Mouse (Mus musculus) neutrophil, adult 65 days (primary cell): ENCODE results near the gene Rps6kc1. TPM values are rescaled to one million over a fixed set of nuclear protein-coding genes. Genes with fewer than 3 reads are reported as not detected.

Experiments used
- total RNA-seq: library from RNA; stranded (reverse); gene quantifications from 2 replicates; pipeline ENCODE4 v1.2.4, GENCODE M21; 2023

Rps6kc1 gene
- 40.2 and 58.1 TPM in 2 replicates for total RNA-seq

DNA sequence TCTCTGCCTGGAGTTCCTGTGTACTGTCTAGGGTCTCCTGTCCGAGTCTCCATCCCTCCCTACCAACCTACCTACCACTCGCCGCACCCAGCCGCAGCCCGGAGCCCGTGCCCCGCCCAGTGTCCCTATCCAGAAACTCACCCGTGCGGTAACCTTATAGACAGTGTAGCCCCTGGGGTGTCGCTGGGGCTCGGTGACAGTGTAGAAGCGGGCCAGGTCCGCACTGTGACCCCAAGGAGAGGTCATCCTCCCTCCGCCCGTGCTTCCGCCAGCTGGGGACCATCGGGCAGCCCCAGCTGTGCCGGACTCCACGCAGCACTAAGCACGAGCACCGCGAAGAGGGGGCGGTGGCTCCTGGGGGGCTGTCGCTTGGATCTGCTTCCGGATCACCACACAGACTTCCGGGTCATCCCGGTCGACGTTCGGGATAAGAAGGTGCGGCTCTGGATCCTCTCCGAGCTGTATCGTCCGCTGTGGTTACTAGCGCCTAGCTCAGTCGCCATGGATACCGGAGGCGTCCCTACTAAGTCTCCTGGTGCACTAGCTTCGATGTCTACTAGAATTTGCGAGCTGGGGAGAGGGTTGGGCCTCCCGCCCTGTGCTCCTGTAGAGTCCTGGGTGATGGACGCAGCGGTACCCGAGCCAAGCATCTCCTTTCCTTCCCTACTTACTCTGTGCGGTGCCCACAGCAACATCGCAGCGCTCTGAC, at the start of gene Rps6kc1:
Gene Rps6kc1 (minus strand): TSS at position 356 of the 709 bp plus-strand sequence.

DNA sequence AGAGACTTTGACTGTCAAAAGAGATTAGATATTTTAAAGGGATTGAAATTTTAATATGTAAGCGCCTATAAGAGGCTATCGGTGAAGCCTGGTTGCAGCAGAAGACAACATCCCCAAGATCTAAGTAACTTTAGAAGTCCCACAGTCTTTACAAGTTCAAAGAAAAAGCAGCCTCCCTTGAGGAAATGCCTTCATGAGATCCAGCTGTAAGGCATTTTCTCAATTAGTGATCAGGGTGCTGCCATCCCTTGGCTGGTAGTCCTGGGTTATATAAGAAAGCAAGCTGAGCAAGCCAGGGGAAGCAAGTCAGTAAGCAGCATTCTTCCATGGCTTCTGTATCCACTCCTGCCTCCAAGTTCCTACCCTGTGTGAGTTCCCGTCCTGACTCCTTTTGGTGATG, 13.2 kb upstream of the Rps6kc1 start, which contains the start of gene Angel2:
Gene Angel2 (plus strand): TSS at position 301 of the 400 bp plus-strand sequence.

Other genes with a start within 250 kb of the Rps6kc1 start
- gene Angel2, start 13.3 kb upstream of the Rps6kc1 start, total RNA-seq: 29.8 and 35.4 TPM in 2 replicates
- not detected in 2 replicates for gene Vash2, start 67.5 kb upstream of the Rps6kc1 start, total RNA-seq
- 39.1 and 49.3 TPM in 2 replicates for gene Flvcr1, start 114.4 kb upstream of the Rps6kc1 start, total RNA-seq
- not detected in 2 replicates for gene Spata45, start 124.9 kb upstream of the Rps6kc1 start, total RNA-seq
- 6.8 and 11.6 TPM in 2 replicates for gene Tatdn3, start 151.2 kb upstream of the Rps6kc1 start, total RNA-seq
- 9.9 and 15.2 TPM in 2 replicates for gene Nsl1, start 151.2 kb upstream of the Rps6kc1 start, total RNA-seq
- 1.8 and 2.1 TPM in 2 replicates for gene Batf3, start 186.1 kb upstream of the Rps6kc1 start, total RNA-seq